Mouse (Mus musculus) olfactory bulb, adult 2 months (tissue): Measurements from ENCODE around the gene Osgin1.

Source experiments
- CTCF ChIP-seq: fragments of 200-500 bp; IDR thresholded peaks from 2 replicates; pipeline ENCODE4 v1.5.1; 2012; ENCODE audit warnings: low read depth, mild to moderate bottlenecking, low read length, moderate library complexity; ENCODE audit not compliant: insufficient read depth
- POLR2A ChIP-seq: fragments of 200-500 bp; IDR thresholded peaks from 2 replicates; pipeline ENCODE4 v1.6.1; 2012; ENCODE audit warnings: mild to moderate bottlenecking, low read depth, low read length, moderate library complexity; ENCODE audit not compliant: insufficient read depth

DNA sequence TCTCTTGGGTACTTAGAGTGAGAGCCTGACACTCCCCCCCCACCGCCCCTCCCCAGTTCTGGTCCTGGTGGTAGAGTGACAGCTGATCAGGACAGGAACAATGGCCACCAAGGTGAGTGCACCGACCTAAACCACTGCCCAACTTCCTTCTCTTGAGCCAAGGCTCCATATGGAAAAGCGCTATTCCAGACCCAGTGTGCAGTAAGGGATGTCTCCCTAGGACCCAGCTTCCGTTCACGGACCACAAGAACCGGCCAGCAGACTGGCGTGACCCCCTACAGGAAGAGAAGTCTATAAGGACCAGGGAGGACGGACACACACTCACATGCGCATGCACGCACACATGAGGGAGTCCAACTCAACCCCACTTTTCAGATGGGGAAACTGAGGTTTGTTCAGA, 2.4 kb downstream of the Osgin1 start:
- TF ChIP-seq CTCF (no peak), POLR2A (no peak)
